Mouse (Mus musculus) layer of hippocampus, adult 9-11 months (tissue): Measurements from ENCODE around the gene Baz1b.

Experiments used
- DNase-seq: peaks from one replicate; pipeline ENCODE4 v3.0.0; 2022

The Baz1b gene

DNA sequence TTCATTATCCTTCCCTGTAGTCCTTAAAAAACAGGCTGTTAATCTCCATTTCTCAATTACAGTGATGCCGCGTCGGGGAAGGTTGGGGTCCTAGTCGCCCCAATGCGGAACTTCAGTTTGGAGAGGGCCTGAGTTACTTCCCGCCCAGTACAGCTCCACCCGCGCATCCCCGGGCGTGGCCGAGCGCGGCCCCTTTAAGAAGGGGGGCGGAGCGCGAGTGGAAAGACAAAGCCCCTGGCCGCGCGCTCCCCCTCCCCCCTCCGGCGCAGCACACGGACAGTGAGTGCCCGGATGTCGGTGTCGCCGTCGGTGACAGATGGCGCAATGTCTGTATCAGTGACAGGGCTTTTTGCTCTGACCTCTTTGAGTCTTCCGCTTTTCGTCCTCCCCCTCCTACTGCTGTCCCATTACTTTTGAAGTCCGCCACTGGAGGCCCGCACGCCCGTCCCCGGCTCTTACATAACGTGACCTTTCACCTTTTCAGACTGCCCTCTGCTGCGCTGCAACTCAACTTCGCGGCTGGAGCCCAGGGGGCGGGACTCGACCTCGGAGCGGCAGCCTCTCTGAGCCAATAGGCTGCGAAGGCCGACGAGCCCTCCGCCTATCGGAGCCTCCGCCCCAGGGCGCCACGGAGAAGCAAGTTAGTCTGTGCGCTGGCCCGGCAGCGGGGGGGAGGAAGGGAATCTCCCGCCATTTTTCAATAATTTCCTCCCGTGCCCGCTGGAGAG is at the start of gene Baz1b:
TSS of gene Baz1b (plus strand) at position 644 of the 728 bp plus-strand sequence.
- peak; percentile 99 for DNase-seq

DNA sequence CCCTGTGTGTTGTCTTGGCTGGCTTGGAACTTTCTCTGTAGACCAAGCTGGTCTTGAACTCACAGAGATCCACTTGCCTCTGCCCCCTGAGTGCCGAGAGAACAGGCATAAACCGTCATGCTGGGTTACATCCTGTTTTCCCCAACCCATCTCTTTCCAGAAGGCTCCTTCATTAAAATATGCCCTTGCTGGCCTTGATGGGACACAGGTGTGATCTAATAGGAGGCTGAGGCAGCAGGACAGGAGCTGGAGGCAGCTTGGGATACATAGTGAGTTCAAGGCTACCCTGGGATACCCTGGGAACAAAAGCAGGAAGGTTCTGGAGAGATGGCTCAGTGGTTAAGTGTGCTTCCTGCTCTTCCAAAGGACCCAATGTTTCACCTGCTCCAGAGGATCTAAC is 47.2 kb upstream of the Baz1b start:
- DNase-seq, result no peak

DNA sequence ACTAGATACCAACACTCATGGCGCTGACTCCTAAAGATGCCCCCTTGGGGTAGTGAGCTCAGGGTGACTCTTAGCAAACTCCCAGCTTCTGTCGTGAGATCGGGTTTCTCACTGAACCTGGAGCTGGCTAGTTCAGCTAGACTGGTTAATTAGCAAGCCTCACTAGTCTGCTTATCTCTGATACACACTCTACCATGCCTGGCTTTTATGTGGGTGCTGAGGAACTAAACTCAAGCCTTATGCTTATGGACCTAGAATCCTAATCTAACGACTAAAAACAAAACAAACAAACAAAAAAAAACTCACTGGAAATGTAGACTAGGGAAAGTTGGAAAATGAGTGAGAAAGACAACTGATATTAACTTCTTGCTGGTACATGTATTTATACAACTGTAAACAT is 42.6 kb upstream of the Baz1b start:
- no peak for DNase-seq

DNA sequence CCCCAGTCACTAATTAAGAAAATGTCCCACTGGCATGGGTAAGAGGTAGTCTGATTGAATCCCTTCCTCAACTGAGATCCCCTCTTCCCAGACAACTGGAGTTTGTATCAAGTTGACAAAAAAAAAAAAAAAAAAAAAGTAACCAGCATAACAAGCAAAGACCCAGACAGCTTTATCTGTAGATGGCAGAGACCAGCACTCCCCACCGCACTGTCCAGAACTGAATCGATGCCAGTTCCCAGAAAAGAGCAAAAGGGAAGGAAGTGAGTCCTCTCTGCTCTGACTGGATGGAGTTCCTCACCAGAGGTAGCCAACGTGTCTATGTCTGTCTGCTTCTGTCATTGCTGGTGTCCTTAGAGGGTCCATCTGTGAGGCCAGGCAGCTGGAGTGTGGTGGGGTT is 41.5 kb upstream of the Baz1b start:
- DNase-seq, result peak; percentile 48

DNA sequence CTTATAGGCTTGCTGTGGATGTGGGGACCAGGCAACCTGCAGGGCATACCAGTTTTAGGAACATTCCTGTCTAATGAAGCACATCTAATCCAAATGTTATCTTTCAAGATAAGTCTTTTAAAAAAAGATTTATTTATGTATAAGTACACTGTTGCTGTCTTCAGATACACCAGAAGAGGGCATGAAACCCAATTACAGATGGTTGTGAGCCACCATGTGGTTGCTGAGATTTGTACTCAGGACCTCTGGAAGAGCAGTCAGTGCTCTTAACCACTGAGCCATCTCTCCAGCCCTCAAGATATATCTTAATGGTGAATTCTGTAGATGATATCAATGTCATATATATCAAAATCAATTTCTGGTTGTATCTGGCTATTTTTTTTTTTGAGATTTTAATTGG is 41.1 kb upstream of the Baz1b start:
- DNase-seq, result no peak

DNA sequence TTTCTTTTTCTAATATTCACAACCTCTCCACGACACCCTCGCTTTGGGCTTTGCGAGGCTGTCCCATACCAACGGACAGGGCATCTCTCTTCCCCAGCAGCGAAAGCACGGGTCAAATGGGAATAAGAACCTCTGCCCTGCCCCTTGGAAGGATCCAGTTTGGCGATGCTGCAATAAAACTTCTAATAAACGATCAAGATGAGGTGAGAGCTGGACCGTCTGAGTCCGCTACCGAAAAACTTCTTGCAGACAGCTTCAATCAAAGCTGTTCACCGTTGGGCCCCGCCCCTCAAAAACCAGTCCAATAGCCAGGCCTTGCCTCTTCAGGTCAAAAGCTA is 38.4 kb upstream of the Baz1b start:
- DNase-seq, result no peak

DNA sequence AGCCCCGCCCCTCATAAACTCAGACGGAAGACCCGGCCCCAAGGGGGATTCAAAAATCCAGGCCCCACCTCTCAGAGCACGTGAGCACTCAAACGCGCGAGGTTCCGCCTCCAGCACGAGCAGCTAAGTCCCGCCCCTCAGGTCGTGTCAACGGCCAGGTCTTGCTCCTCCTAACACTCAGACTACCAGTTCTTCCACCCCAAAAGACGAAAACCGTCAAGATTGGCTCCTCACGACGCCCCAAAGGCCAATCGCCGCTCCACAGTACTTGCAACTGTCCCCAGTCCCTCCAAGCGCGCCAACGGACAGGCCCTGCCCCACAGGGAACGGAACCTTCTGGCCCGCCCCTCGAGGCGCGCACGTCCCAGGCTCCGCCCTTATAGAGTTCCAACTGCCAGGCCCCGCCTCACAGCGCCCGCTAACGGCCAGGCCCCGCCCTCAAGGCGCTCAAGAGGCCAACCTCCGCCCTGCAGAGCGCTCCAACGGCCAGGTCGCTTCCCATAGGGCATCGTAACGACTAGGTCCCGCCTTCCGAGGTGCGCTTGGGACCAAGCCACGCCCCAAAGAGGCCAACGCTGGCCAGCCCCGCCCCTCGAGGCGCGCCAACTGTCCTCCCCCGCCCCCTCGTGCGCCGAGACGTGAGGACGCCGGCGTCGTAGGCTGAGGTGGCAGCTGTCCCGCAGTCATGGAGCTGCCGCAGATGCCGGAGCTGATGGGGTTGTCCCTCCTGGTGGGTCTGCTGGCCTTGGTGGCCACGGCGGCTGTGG is 37.8 kb upstream of the Baz1b start, which contains the start of gene Tbl2:
TSS of gene Tbl2 (plus strand) at position 605 of the 767 bp plus-strand sequence.
- peak; percentile 99 for DNase-seq

DNA sequence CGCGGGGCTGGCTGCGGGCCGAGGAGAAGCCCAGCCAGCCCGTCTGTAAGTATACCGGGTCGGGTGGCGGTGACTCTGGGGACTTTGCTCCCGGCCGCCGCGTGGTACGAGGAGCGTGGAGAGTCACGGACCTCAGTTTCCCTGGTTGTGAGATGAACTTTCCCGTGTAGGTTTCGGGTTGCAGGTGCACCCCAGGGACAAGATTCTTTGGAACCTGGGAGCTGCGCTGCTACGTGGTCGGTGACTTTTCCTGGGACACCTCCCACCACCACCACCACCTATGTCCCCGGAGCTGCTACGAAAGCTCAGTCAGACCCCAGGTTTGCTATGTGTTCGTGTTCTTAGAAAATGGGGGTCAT is 37.3 kb upstream of the Baz1b start:
- no peak for DNase-seq

DNA sequence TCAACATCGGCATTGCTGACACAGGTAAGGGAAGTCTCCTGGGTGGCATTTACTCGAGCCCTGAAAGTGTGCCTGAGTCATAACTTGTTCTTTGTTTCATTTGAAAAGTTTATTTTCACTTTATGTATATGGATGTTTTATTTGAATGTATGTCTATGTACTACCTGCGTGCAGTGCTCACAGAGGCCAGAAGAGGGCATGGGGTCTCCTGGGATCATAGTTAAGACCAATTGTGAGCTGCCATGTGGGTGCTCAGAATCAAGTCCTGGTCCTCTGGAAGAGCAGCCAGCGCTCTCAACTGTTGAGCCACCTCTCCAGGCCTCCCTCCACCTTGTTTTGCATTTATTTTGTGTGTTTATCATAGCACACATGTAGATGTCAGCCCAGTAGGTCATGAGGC is 30.6 kb upstream of the Baz1b start:
- no peak for DNase-seq

DNA sequence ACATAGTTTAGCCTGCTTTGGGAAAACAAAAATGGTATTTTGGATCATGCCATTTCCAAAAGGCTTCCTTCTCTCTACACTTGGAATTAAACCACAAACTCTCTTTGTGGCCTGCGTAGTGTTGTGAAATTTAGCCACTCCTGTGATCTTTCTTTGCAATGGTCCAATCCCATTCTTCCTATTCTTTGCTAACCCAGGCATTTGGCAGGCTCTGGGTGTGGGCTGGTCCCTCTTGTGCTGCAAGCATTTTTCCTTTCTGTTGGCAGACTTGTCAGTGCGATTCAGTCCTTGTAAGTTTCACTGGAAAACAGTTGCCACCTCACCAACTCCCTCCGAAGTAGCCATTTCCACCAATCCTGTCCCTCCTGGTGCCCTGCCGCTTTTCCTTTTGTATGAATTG is 25.8 kb upstream of the Baz1b start:
- DNase-seq, result peak; percentile 61

DNA sequence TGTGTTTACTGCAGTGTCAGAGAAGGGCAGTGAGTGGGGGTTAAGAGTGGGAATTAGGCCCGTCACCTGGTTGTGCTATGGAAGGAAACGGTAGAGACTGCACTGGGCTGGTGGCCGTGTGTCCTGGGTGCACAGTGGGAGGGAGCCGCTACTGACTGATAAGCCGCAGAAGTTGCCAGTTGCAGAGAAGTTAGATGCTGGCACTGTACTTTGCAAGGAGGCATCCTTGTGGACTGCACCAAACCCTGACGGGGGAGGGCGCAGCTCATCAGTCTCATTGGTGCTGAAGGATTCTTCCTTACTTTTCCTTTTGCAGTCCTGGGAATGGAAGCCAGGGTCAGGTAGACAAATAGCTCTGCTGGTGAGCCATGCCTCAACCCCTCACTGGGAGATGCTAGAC is 25.4 kb upstream of the Baz1b start:
- DNase-seq, result no peak

DNA sequence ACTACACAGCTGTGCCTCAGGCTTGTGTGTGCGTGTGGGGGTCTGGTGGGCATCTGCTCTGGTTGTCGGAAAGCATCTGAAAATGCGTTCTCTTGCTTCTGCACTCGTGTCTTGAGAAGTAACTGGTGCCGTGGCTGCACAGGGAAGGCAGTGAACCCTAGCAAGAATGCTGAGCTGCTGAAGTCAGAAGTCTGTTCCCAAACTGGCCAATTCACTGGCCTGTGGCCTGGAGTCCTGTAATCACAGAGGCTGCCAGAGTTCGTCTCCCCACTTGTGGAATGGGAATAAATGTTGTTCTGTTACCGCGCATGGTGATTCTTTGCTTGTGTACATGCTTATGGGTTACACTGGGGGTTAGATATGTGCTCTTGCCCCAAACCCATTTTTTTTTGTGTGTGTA is 24.7 kb upstream of the Baz1b start:
- DNase-seq, result no peak

DNA sequence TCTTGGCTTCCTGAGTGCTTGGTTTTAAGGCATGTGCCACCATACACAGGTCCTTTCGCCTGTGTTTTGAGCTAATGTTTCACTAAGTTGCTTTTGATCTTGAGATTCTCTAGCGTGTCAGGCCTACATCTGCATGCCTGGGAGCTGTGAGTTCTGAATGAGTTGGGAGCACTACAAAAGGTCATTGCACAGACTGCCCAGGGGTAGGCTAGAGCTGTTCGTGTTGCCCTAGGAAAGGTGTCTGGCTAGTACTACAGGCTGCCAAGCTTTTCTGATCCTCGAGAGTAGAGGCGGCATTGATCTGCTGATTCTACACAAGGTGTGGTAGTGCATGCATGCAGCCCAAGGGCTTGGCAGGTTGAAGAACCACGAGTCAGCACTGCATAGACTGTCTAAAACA is 24.2 kb upstream of the Baz1b start:
- DNase-seq, result no peak

DNA sequence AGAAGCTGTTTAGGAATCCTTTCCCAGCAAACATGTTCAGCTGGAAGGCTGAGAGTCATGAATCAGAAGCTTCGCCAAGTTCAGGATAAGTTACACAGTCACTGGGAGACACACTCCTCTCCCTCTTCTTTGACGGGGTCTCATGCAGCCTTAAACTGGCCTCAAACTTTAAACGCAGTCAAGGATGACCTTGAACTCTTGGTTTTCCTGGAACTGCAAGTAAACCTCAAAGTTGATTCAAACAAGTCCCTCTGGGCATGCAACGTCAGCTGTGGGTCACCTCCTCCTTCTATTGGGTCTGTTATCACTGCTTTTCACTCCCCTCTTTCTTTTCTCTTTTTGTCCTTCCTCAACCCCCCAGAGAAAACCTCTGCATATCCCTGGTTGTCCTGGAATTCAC is 20.2 kb upstream of the Baz1b start:
- no peak for DNase-seq

DNA sequence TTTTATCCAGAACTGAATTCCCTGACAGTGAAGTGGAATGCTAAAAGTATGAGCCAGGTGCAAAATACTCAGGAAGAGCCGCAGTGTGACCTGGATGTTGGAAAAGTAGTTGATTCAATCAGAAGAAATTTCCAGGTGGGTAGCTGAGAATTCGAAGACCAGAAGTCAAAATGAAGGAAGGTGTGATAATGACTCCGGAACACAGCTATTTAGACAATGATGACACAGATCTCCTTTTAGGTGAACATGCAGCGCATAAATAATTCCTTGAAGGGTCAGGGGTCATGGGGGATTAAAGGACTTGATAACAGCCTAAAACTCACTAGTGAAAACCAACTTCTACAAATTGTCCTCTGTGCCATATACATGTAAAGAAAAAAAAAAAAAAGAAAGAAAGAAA is 19.6 kb upstream of the Baz1b start:
- no peak for DNase-seq

DNA sequence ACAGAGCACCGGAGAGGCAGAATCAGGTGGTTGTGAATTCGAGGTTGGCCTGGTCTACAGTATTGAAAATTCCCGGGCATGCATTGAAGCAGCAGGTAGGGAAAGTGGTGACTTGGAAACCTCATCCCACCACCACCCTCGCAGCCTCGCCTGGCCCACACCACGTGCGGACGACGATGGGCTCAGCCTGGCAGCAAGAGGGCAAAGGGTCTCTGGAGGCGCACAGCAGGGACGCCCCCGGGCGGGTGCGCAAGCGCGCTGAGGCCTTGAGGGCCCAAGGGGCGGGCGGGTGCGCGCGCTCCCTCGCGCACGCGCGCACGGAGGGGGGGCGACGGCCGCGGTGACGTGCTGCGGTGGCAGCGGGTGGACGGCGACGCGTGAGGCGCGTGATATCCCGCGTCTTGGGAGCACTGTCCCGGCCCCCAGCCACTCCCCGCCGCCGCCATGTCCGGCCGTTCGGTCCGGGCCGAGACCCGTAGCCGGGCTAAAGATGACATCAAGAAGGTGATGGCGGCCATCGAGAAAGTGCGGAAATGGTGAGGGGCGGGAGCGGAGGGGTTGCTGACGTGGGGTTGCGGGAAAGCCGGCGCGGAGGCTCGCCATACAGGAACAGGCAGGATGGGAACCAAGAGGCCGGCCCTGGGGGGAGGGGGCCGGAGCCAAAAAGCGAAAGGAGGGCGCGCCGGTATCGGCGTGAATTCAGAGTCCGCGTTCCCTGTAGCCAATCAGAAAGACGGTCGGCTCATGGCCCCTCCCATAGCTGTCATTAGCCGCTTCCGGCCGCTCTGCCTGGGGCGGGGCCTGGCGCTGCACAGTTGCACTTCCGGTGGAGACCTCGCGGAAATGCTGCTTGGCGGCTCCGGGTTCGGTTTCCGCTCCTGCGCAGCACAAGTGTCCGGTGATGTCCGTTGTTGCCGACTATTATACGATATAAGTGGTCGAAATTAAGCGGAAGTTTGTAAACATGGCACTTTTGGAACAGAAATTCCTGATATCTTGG is 18.7 kb upstream of the Baz1b start, which contains the start of gene Bcl7b:
TSS of gene Bcl7b (plus strand) at position 221 of the 1,000 bp plus-strand sequence.
- DNase-seq, result peak; percentile 98

DNA sequence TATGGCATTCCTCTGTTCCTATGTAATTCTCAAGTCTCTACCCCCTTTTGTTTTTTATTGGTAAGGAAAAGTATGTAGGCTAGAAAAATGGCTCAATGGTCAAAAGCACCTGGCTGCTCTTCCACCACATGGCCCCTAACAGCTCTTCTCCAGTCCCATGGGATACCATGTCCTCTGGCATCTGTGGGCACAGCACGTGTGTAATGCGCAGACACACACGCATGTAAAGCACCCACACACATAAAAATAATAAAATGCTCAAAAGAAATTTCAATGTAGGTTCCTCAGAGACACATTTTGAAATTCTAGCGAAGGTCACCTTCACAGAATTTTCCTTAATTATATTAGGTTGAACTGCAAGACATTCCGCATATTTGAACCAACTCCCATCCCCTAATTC is 17.6 kb upstream of the Baz1b start:
- DNase-seq, result no peak

DNA sequence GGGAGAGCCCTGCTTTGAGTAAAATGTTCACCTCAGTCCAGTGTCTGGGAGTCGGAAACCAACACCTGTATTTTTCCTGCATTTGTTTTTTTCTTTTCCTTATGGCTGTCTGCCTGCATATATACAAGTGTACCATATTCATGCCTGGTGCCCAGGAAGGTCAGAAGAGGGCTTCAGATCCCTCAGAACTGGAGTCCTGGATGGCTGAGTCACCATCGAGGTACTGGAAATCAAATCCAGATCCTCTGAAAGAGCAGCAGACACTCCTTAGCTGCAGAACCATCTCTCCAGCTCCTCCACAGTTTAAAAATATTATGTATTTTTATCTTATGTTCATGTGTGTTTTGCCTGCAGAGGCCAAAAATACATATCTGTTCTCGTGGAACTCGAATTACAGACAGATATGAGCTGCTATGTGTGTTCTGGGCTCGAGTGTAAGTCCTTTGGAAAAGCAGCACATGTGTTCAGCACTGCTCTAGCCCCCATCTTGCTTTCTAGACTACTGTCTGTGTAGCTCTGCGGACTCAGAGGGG is 15.3 kb upstream of the Baz1b start:
- DNase-seq, result no peak

DNA sequence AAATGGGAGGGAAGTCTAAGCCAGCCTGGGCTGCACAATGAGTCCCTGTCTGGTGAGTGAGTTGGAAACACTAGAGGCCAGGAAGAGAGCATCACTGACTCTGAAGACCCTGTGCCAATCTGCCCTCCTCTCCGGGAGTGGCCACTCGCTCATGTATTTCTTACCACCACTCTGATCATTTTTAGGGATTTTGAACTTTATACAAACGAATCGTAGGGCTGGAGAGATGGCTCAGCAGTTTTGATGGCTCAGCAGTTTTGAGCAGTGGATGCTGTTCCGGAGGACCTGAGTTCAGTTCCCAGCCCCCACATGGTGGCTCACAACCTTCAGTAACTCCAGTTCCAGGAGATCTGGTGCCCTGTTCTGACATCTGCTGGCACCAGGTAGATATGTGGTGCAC is 14.1 kb upstream of the Baz1b start:
- no peak for DNase-seq

DNA sequence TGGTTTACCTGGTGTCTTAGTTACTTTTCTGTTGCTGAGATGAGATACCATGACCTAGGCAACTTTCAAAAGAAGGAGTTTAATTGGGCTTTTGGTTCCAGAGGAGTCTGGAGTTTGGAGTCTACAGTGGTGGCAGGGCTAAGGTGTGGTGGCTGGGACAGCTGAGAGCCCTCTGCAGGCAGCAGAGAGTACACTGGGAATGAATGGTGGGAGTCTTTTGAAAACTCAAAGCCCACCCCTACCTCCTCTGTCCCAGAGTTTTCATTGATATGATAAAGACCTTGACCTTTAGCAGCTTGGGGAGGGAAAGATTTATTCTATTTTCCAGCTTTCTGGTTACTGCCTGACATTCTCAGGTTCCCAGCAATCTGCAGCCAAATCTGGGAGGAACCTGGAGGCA is 12.0 kb upstream of the Baz1b start:
- DNase-seq, result no peak

DNA sequence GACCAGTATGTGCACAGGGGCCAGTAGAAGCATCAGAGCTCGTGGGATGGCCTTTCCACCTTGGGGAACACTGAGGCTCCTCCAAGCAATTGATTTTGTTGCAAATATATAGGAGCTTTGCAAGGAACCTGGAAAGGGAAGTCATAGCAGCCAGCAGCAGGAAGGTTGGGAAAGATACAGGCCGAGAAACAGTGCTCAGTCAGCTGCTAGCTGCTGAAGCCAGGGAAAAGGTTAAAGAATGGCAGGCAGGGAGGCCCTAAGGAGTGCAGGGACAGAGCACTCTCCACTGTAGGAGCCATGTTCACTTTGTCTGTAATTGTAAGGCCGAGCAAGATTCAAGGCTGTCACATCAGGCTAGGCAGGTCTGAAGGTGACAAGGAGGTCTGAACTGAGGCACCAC is 8.5 kb upstream of the Baz1b start:
- no peak for DNase-seq

DNA sequence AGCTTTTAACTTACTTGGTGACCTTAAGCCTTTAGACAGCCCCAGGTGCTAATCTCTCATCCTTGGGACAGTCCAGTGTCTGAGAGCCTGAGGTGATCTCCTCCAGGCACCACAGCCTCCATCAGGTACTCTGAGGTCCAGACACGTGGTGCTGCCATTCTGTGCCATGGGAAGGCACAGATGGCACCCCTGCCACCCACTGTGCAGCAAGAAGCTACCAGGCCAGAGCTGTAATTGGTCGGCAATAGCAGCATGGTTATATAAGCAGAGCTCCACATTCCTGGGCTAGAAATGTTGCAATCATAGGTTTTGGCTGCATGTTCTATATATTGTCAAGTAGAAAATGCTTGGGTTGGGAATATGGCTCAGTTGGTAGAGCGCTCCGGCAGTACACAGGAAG is 8.1 kb upstream of the Baz1b start:
- DNase-seq, result peak; percentile 87

DNA sequence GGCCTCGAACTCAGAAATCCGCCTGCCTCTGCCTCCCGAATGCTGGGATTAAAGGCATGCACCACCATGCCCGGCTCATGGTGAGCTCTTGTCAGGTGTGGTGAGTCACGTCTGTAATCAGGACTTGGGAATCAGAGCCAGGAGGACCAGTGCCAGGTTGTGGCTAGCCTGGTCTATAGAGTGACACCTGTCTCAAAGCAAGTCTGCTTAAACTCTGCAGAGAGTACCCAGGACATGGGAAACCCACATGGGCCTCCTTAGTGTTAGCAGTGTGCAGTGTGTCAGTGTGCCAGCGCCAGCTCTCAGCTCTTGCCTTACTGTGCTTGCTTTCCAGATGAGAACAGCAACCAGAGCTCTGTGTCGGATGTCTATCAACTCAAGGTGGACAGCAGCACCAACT is 7.4 kb upstream of the Baz1b start:
- no peak for DNase-seq
